Mouse (Mus musculus) layer of hippocampus, adult 18-20 months (tissue): ENCODE data around the gene Rd3. TPM values are rescaled to one million over a fixed set of nuclear protein-coding genes. Genes with fewer than 3 reads are reported as not detected.

Source experiments
- DNase-seq, 2 experiments: peaks; one replicate each; pipeline ENCODE4 v3.0.0; 2022; ENCODE audit warnings: low spot score in 2 of 2
- long read RNA-seq: library from polyadenylated mRNA; stranded (forward); transcript quantifications from one replicate; pipeline ENCODE4 v2.0.0, GENCODE M21; 2021
- total RNA-seq, 2 experiments: library from RNA; stranded (reverse); gene quantifications; 2 replicates each; pipeline ENCODE4 v1.2.3; 2021

Rd3 gene
- under 1 TPM; 0.35 to 0.46 TPM for total RNA-seq
- long read RNA-seq = 0 reads

DNA sequence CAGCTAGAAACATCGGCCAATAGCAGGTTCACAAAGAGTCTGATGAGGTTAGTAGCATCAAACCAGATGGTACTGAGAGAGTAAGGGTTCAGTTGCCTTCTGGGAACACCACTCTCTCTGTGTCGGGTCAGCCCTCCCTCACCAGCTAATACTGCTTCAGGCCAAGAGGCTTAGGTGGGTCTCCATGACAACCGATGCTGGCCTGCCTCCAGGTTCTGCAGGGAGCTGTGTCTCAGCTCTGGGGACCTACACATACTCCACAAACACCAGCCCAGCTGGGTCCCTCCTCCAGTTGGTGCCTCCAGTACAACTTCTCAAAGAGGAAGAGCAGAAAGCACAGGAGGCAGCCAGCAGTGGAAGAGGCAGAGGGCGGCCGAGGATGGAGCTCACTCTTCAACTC is at the start of gene Rd3:
TSS of gene Rd3 (plus strand) at position 184 of the 400 bp plus-strand sequence.
- DNase-seq = peak in 1 of 2 experiments; percentile 45

DNA sequence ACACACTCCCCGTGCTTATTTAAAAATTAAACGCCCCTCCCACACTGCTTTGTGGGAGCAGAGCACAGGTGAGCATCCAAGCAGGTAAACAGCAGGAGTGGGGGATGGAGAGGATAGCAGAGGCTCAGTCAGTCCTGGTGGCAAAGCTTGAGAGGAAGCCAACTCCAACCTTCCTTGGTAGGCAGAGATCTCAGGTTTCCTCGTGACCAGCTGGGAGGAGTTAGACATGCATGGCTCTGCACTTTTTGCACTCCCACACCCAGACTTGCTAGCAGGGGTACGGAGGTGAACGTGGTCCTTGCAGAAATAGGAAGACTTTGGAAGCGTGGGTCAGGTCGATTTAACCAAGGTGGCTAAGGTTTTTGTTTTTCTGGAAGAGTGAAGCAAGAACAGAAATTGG is 48.8 kb upstream of the Rd3 start:
- DNase-seq = no peak

GRCm38 (mm10) chr1:191929065-191929464 is 48.1 kb upstream of the Rd3 start:
- no peak for DNase-seq

DNA sequence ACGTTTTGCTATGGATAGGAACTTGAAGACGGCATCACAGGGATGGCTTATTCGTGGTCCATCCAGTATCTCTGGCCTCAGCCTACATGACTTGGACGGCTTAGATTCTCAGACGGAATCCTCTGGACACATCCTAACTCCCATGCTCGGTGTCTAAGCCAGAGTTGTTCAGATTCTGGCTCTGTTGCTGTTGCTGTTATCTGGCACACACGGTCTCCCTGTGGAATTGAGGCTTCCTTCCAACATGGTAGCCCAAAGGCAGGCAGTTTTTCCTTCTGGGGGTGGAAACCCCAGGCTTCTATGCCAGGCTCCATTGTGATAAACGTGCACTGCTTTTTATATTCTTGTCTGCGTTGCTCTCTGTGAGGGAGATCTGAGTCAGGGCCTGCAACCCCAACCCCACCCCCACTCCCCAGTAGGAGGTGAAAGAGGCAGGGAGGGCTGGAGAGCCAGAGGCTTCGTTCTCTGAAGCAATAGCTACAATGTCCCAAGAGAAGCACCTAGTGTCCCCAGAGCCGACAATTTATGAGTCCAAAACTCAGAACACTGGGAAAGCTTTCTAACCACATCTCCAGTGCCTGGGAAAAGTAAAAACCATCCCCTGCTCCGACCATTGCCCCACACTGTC is 47.2 kb upstream of the Rd3 start:
- DNase-seq = no peak

GRCm38 (mm10) chr1:191930525-191931105 is 46.6 kb upstream of the Rd3 start:
- DNase-seq = no peak

DNA sequence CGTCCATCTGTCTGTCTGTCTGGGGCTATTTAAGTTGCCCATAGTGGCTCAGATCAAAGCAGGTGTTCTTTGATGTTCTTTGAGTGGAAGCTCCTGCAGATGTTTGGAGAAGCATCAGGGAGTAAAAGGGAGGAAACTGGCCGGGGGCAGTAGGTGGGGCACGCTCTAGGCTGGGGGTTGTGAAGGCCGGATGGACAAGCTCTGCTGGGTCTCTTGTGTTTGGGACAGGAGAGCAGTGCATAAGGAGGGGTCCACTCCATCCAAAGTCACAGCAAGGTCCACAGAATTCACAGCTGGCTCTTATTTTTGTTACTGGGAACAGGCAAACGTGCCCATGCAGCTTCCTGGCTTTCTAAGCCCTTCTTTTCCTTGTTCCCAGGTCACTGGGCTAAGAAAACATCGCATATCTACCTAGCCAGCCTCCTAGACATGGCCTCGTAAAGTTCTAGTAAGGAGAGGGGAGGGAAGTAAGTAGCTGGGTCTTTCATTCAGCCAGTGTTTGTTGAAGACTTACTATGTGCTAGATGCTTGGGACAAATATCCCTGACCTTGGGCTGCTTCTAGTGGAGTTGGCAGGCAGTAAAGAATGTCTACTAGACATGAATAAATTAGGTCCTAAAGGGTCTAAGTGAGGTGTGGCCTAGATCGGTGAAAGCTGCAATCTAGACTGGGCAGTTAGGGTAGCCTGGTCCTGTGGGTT is 44.7 kb upstream of the Rd3 start:
- no peak for DNase-seq

GRCm38 (mm10) chr1:191932986-191933632 is 44.1 kb upstream of the Rd3 start:
- DNase-seq = no peak

DNA sequence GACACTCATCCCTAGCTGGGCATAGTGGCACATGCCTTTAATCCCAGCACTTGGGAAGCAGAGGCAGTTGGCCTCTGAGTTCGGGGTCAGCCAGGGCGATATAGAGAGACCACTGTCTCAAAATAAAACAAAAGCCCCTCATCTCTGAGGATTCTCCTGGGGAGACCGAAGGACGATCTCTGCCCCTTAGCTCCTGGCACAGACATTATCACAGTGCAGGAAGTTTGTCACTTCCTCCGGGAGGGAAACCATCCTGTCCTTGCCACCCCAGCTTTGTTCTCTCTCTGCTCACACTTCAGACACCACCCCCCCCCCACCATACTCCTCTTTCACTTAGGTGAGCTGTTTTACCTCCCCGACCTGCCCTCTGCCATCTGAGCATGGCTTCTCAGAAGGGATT is 33.5 kb upstream of the Rd3 start:
- DNase-seq = no peak

DNA sequence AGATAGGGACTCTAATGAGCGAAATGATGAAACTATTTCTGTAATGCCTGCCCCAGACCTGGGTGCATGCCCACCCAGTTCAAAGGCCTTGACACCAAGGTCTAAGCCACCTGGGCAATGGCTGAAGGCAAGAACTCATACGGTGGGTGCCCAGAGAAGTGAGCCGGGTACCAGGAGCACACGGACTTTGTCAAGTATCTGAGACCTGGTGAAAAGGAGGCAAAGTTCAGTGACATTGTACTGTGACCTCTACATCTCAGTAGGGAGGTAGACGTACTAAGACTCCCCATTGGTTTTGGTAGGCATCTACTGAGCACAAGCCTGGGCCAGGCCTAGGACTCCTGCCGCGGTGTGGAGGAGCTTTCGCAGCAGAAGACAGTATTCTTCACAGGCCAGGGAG is 31.8 kb upstream of the Rd3 start:
- no peak for DNase-seq

GRCm38 (mm10) chr1:191945756-191946155 is 31.4 kb upstream of the Rd3 start:
- DNase-seq = no peak

- DNase-seq = no peak
These were observed 30.9 kb upstream of the Rd3 start for GRCm38 (mm10) chr1:191946261-191946660.

DNA sequence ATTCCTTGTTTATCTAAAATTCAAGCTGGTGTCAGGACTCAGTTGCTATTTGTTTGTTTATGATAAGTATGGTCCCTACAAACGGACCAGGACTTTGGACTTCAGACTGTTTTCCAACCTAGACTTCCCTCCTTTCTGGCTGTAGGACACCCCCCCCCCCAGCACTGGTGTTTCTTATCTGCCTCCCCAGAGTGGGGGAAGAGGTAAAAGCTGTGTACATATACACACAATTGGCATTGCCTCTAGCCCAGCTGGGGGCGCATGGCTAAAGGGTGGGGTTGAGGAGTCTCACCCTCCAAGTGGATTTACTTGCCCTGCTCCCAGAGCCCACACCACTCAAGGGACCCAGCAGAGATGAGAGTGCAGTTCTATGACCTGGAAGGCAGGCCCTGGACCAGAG is 30.3 kb upstream of the Rd3 start:
- DNase-seq = no peak

GRCm38 (mm10) chr1:191947796-191948195 is 29.4 kb upstream of the Rd3 start:
- DNase-seq = no peak

GRCm38 (mm10) chr1:191948600-191948999 is 28.6 kb upstream of the Rd3 start:
- DNase-seq = no peak

- DNase-seq = peak in 1 of 2 experiments; percentile 4
These were observed 26.6 kb upstream of the Rd3 start for GRCm38 (mm10) chr1:191950611-191951010.

DNA sequence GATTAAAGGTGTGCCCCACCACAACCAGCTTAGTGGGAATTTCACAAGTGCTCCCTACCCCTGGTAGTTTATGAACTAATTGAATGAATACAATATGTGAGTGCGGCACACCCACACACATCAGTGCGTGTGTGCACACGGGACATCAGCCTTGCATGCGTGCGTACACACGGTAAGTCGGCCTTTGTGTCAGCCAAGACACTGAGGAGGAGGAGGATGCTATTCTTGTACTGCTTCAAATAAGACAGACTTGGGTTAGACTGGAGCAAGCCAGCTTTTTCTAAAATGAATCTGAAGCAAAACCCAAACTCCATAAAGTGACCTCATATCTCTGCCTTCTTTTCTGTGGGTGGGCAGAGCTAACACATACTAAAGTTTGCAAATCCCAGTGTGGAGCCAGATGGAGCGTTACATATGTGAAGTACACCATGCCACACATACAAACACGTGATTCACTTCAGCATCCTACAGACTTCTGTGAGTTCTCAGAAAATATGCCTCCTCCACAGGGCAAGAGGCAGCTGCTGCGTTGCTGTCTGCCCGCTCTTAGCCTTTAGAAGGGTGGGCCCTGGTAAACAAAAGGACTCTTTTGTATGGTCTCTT is 24.3 kb upstream of the Rd3 start:
- peak; percentile 52 to 84 for DNase-seq

DNA sequence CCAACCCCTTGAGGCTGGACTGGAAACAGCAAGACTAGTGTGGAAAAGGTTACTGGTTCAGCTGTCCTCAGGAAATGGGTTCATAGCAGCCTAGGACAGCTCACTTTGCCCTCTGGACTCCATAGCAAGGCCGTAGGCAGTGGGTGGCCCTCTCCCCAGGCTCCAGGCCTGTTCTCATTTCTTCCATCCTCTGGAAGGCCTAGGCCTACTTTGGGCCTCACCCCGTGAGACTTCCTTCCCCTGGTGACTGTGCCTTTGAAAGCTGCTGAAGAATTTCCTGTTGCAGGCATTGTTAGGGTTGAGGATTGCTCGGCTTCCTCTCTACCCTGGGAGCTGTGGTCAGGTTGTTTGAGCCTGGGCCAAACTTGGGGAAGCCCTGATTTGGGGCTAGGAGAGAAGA is 22.1 kb upstream of the Rd3 start:
- no peak for DNase-seq

GRCm38 (mm10) chr1:191956261-191956660 is 20.9 kb upstream of the Rd3 start:
- DNase-seq = no peak

- no peak for DNase-seq
These were observed 20.3 kb upstream of the Rd3 start for GRCm38 (mm10) chr1:191956871-191957270.

DNA sequence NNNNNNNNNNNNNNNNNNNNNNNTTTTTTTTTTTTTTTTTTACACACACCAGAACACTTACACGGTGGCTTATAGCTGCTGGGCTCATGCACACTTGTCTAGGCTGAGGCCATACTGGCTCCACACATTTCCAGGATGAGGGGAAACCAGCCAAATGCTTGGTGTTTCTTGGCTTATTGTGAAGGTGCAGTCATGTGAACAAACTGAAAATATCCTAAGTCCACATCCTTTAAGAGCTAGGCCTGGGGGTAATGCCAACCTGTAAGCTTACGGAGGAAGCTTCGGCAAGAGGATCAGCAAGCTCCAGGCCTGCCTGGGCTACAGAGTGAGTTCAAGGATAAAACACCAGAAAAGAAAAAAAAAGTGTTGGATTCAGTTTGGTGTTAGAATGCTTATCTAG is 19.8 kb upstream of the Rd3 start:
- no peak for DNase-seq

- no peak for DNase-seq
These were observed 16.2 kb upstream of the Rd3 start for GRCm38 (mm10) chr1:191960946-191961345.

DNA sequence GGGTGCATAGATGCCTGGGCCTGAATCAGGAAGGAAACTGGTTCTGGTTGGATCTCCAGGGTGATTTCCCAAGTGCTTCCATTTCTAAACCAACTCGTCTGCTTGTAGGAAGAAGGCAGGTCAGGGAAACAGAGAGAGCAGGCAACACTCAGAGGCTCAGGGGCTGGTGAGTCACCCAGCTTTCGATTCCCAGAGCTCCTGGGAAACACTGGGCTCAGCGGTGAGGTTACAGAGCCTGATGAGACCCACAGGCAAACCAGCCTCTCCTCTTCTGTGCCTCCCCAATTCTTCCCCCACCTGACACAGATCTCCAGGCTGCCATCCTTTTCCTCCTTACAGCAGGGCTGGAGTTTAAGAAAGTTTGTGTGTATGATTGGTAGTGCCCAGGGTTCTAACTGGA is 13.8 kb upstream of the Rd3 start:
- no peak for DNase-seq
